Mouse (Mus musculus): ENCODE measurements around the gene Gm6034. TPM values are rescaled to one million over a fixed set of nuclear protein-coding genes. Genes with fewer than 3 reads are reported as not detected.
"Not testable (repeated sequence)": the region's sequence is repeated elsewhere in the genome, so short reads cannot be mapped to it uniquely, and the experiment has no call there.

Gm6034 gene
- total RNA-seq, 2 experiments from 2014 or later, result not detected

- ATAC-seq (replicated peaks; ENCODE audit: low FRiP score, poor library complexity, severe bottlenecking), result no peak
These were observed 21.5 kb upstream of the Gm6034 start for GRCm38 (mm10) chr17:36021309-36021708.

GRCm38 (mm10) chr17:36022098-36022497 lies 20.7 kb upstream of the Gm6034 start:
- no peak for ATAC-seq (replicated peaks; ENCODE audit: low FRiP score, poor library complexity, severe bottlenecking)

GRCm38 (mm10) chr17:36022922-36023321 lies 19.8 kb upstream of the Gm6034 start:
- no peak for ATAC-seq (replicated peaks; ENCODE audit: low FRiP score, poor library complexity, severe bottlenecking)

- peak; percentile 68 for ATAC-seq (replicated peaks; ENCODE audit: low FRiP score, poor library complexity, severe bottlenecking)
These were observed 18.8 kb upstream of the Gm6034 start for GRCm38 (mm10) chr17:36023710-36024654.

- ATAC-seq (replicated peaks; ENCODE audit: low FRiP score, poor library complexity, severe bottlenecking), result no peak
These were observed 17.6 kb upstream of the Gm6034 start for GRCm38 (mm10) chr17:36025197-36025596.

- ATAC-seq (replicated peaks; ENCODE audit: low FRiP score, poor library complexity, severe bottlenecking), result no peak
These were observed 16.9 kb upstream of the Gm6034 start for GRCm38 (mm10) chr17:36025901-36026300.

GRCm38 (mm10) chr17:36027663-36028062 lies 15.1 kb upstream of the Gm6034 start:
- ATAC-seq (replicated peaks; ENCODE audit: low FRiP score, poor library complexity, severe bottlenecking), result no peak

- ATAC-seq (replicated peaks; ENCODE audit: low FRiP score, poor library complexity, severe bottlenecking), result no peak
These were observed 13.7 kb upstream of the Gm6034 start for GRCm38 (mm10) chr17:36028879-36029619.

GRCm38 (mm10) chr17:36030046-36030702 lies 12.6 kb upstream of the Gm6034 start:
- ATAC-seq (replicated peaks; ENCODE audit: low FRiP score, poor library complexity, severe bottlenecking), result peak; percentile 84

- ATAC-seq (replicated peaks; ENCODE audit: low FRiP score, poor library complexity, severe bottlenecking), result not testable (repeated sequence)
These were observed 11.8 kb upstream of the Gm6034 start for GRCm38 (mm10) chr17:36030703-36031582.

- ATAC-seq (replicated peaks; ENCODE audit: low FRiP score, poor library complexity, severe bottlenecking), result peak; percentile 79
These were observed 11.0 kb upstream of the Gm6034 start for GRCm38 (mm10) chr17:36031583-36032331.

GRCm38 (mm10) chr17:36032351-36032875 lies 10.3 kb upstream of the Gm6034 start, which contains the start of gene H2-T23:
Gene H2-T23, minus strand, starts transcription at chr17:36032855.
- ATAC-seq (replicated peaks; ENCODE audit: low FRiP score, poor library complexity, severe bottlenecking), result peak; percentile 47

GRCm38 (mm10) chr17:36034524-36034923 lies 8.2 kb upstream of the Gm6034 start:
- ATAC-seq (replicated peaks; ENCODE audit: low FRiP score, poor library complexity, severe bottlenecking), result not testable (repeated sequence)

GRCm38 (mm10) chr17:36035010-36035638 lies 7.6 kb upstream of the Gm6034 start:
- ATAC-seq (replicated peaks; ENCODE audit: low FRiP score, poor library complexity, severe bottlenecking), result peak; percentile 62

- ATAC-seq (replicated peaks; ENCODE audit: low FRiP score, poor library complexity, severe bottlenecking), result not testable (repeated sequence)
These were observed 6.6 kb upstream of the Gm6034 start for GRCm38 (mm10) chr17:36036126-36036525.

- ATAC-seq (replicated peaks; ENCODE audit: low FRiP score, poor library complexity, severe bottlenecking), result not testable (repeated sequence)
These were observed 2.2 kb upstream of the Gm6034 start for GRCm38 (mm10) chr17:36040604-36041003.

GRCm38 (mm10) chr17:36042055-36042454 lies 706 bp upstream of the Gm6034 start:
- peak; percentile 48 for ATAC-seq (replicated peaks; ENCODE audit: low FRiP score, poor library complexity, severe bottlenecking)

- peak; percentile 5; the same call in 1 of the 2 replicates for ATAC-seq (replicated peaks; ENCODE audit: low FRiP score, poor library complexity, severe bottlenecking)
These were observed 525 bp downstream of the Gm6034 start for GRCm38 (mm10) chr17:36043286-36043685.
